Mouse (Mus musculus) forebrain, embryonic 10.5 days (tissue): Measurements from ENCODE around the gene Gas2l2. TPM values are rescaled to one million over a fixed set of nuclear protein-coding genes. Genes with fewer than 3 reads are reported as not detected.

Experiments
- DNase-seq: peaks from one replicate; pipeline ENCODE4 v3.0.0-alpha.2; 2017; ENCODE audit warnings: low spot score; ENCODE audit errors: extremely low spot score
- H3K27ac ChIP-seq: fragments of 300-500 bp; sonication (generic); 2 replicates; pipeline ENCODE4 v1.5.1; 2016; ENCODE audit warnings: mild to moderate bottlenecking
- H3K27me3 ChIP-seq: fragments of 300-500 bp; sonication (generic); 2 replicates; pipeline ENCODE4 v1.6.1; 2016; ENCODE audit warnings: mild to moderate bottlenecking; ENCODE audit not compliant: poor library complexity, severe bottlenecking
- H3K36me3 ChIP-seq: fragments of 300-500 bp; sonication (generic); replicated peaks from 2 replicates; pipeline ENCODE4 v1.6.1; 2016; ENCODE audit warnings: mild to moderate bottlenecking, moderate library complexity
- H3K4me1 ChIP-seq: fragments of 300-500 bp; sonication (generic); 2 replicates; pipeline ENCODE4 v1.6.1; 2016
- H3K4me3 ChIP-seq: fragments of 300-500 bp; sonication (generic); 2 replicates; pipeline ENCODE4 v1.5.1; 2016; ENCODE audit warnings: mild to moderate bottlenecking, moderate library complexity
- H3K9me3 ChIP-seq: fragments of 300-500 bp; sonication (generic); 2 replicates; pipeline ENCODE4 v1.6.1; 2016; ENCODE audit warnings: mild to moderate bottlenecking, moderate library complexity
- WGBS: fragments of 180-500 bp; shearing (Covaris S2); methylation state at CpG from one replicate; pipeline ENCODE4 v1.1.7; 2016; 5-methylcytosine and 5-hydroxymethylcytosine counted together
- polyA plus RNA-seq: library from polyadenylated mRNA; unstranded; fragments of >200 nt; fragmentation: Nextera tagmentation; extraction: Ambion mirVana; gene quantifications from 2 replicates; pipeline ENCODE4 v1.2.1, GENCODE M21; 2016

Gas2l2 gene
- polyA plus RNA-seq, 1 experiment from 2014 or later = not detected

- H3K4me1 ChIP-seq = peaks cover 34% of the 10 kb centered on the region
- no peak for DNase-seq
- no peak overlapping the region for H3K4me3 ChIP-seq
- peaks cover 12% of the 10 kb centered on the region for H3K27me3 ChIP-seq
- H3K9me3 ChIP-seq = no peaks in the 10 kb centered on the region
- peak overlapping the region; percentile 27; the same call in 1 of the 2 replicates for H3K27ac ChIP-seq
- H3K36me3 ChIP-seq = no peaks in the 10 kb centered on the region
- WGBS = 78% methylated on average over 3 of the region's 3 CpGs
Measured at GRCm38 (mm10) chr11:83455608-83456007, 26.4 kb upstream of the Gas2l2 start.

DNA sequence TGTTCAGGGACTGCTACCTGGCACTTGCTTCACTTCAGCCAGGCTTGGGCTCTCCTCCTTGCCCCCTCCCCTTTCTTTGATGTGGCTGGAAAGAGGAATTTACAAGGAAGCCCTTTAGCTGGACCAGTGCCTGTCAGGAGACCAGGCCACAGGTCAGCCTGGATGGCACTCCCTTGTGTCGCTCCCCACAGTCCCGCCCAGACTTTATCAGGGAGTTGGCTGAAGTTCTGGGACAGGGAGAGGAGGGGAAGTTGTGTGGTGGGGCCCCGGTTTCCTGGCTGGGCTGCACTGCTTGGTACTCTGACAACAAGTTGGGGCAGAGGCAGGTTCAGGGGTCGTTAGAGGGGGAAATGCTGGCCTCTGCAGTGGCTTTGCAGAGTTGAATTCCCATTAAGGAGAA, 25.3 kb upstream of the Gas2l2 start:
- H3K4me1 ChIP-seq = peaks cover 40% of the 10 kb centered on the region
- H3K36me3 ChIP-seq = no peaks in the 10 kb centered on the region
- no peak overlapping the region for H3K4me3 ChIP-seq
- DNase-seq = no peak
- H3K27me3 ChIP-seq = peaks cover 7% of the 10 kb centered on the region; the same call in 1 of the 2 replicates
- WGBS = 31% methylated on average over 4 of the region's 4 CpGs
- peak overlapping the region; percentile 48; the same call in 1 of the 2 replicates for H3K27ac ChIP-seq
- H3K9me3 ChIP-seq = no peaks in the 10 kb centered on the region

- DNase-seq = no peak
Measured at GRCm38 (mm10) chr11:83451281-83451680, 22.0 kb upstream of the Gas2l2 start.

GRCm38 (mm10) chr11:83450550-83450949, 21.3 kb upstream of the Gas2l2 start:
- Histone ChIP-seq H3K27ac (no peak overlapping the region), H3K4me1 (peaks cover 43% of the 10 kb centered on the region), H3K27me3 (peaks cover 35% of the 10 kb centered on the region), H3K4me3 (no peak overlapping the region), H3K36me3 (no peaks in the 10 kb centered on the region), H3K9me3 (no peaks in the 10 kb centered on the region)
- 42% methylated on average over 1 of the region's 1 CpGs for WGBS
- DNase-seq = no peak

More at GRCm38 (mm10) chr11:83451281-83451680, 22.0 kb upstream of the Gas2l2 start:
- WGBS = 89% methylated on average over 10 of the region's 10 CpGs
- Histone ChIP-seq H3K27ac (no peak overlapping the region), H3K4me3 (no peak overlapping the region), H3K36me3 (no peaks in the 10 kb centered on the region), H3K4me1 (peaks cover 43% of the 10 kb centered on the region), H3K9me3 (no peaks in the 10 kb centered on the region), H3K27me3 (peaks cover 28% of the 10 kb centered on the region)

DNA sequence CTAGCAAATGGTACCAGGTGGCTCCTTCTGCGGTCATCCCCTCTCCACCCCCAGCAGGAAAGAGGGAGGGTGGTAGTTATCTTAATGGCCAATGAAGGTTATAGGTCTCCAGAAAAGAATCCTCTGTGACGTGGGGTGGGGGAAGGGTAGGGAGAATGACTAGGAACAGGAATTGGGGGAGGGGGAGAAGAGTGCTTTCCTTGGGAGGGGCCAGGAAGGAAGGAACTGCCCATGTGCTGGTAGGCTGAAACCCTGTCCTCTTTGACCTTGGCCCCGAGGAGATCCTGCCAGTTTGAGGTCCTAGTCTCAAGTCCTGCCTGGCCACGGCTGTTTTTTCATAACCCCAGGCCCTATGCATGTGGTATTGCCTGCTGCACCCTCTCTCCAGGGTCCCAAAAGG, 20.0 kb upstream of the Gas2l2 start:
- 54% methylated on average over 4 of the region's 4 CpGs for WGBS
- H3K27me3 ChIP-seq = peaks cover 48% of the 10 kb centered on the region

GRCm38 (mm10) chr11:83448927-83449236, 19.6 kb upstream of the Gas2l2 start:
- 0 out of 2 replicates have a peak, but pooled peaks cover 4% of the 10 kb centered on the region for H3K9me3 ChIP-seq
- H3K27ac ChIP-seq = peak overlapping the region; percentile 65
- H3K27me3 ChIP-seq = peaks cover 52% of the 10 kb centered on the region
- peaks cover 41% of the 10 kb centered on the region for H3K4me1 ChIP-seq
- DNase-seq = no peak
- no peaks in the 10 kb centered on the region for H3K36me3 ChIP-seq
- H3K4me3 ChIP-seq = no peak overlapping the region

More for the DNA sequence above, 20.0 kb upstream of the Gas2l2 start:
- Histone ChIP-seq H3K9me3 (0 out of 2 replicates have a peak, but pooled peaks cover 4% of the 10 kb centered on the region), H3K4me1 (peaks cover 38% of the 10 kb centered on the region), H3K36me3 (no peaks in the 10 kb centered on the region), H3K27ac (peak overlapping the region; percentile 65; the same call in 1 of the 2 replicates), H3K4me3 (no peak overlapping the region)
- DNase-seq = no peak

DNA sequence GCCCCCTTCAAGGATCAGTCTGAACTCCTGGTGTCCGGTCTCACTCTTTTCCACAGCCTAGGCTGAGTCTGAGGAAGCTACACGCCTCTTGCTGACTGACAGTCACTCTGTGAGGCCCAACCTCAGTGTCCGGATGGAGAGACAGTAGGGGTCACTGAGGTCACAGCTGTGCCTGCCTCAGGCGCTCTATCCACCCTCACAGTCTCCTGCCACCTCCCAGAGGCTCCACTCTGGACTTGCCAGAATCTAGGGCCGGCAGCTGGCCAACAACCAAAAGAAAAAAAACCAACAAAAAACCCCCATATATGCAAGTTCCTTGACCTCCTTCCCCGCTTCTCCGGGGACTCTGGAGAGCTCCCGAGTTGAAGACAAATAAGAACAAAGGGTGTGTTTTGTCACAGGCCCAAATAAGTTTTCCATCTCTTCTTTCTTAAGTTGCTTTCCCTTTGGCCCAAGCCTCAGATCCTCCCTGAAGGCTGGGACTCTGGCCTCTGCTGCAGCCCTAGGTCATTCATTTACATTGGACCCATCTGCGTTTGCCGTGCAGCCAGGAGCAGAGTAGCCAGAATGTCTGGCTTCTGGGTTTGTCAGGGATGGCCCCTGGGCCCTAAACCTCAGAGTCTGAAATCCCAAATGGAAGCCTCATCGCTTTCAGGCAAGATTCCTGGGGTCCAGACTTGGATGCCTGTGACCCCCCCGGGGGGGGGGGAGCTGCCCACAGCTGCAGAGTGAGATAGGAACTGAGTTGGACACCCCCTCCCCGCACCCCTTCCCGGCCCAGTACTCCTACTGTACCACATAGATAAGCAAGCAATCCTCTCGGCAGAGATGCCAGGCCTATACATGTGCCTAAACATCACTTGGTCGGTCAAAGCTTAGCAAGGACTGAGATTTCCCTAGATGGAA, 19.0 kb upstream of the Gas2l2 start:
- peaks cover 47% of the 10 kb centered on the region for H3K4me1 ChIP-seq
- 0 out of 2 replicates have a peak, but pooled peaks cover 4% of the 10 kb centered on the region for H3K9me3 ChIP-seq
- peaks cover 58% of the 10 kb centered on the region for H3K27me3 ChIP-seq
- WGBS = 50% methylated on average over 16 of the region's 16 CpGs
- peak overlapping the region; percentile 65 for H3K27ac ChIP-seq
- H3K4me3 ChIP-seq = no peak overlapping the region
- no peaks in the 10 kb centered on the region for H3K36me3 ChIP-seq
- no peak for DNase-seq

GRCm38 (mm10) chr11:83447612-83448011, 18.4 kb upstream of the Gas2l2 start:
- Histone ChIP-seq H3K27ac (0 out of 2 replicates have a peak overlapping the region, but pooled peaks have one; percentile 65), H3K4me3 (no peak overlapping the region), H3K9me3 (0 out of 2 replicates have a peak, but pooled peaks cover 4% of the 10 kb centered on the region), H3K36me3 (no peaks in the 10 kb centered on the region), H3K4me1 (peaks cover 53% of the 10 kb centered on the region), H3K27me3 (peaks cover 65% of the 10 kb centered on the region)
- 74% methylated on average over 10 of the region's 10 CpGs for WGBS
- no peak for DNase-seq

GRCm38 (mm10) chr11:83445001-83445400, 15.7 kb upstream of the Gas2l2 start:
- Histone ChIP-seq H3K36me3 (no peaks in the 10 kb centered on the region), H3K4me1 (peaks cover 70% of the 10 kb centered on the region), H3K9me3 (0 out of 2 replicates have a peak, but pooled peaks cover 4% of the 10 kb centered on the region), H3K4me3 (peak overlapping the region; percentile 35), H3K27me3 (peaks cover 79% of the 10 kb centered on the region), H3K27ac (no peak overlapping the region)
- WGBS = 27% methylated on average over 19 of the region's 19 CpGs
- DNase-seq = no peak

- no peak overlapping the region for H3K27ac ChIP-seq
- WGBS = 9% methylated on average over 7 of the region's 7 CpGs
- no peak overlapping the region for H3K4me3 ChIP-seq
- no peaks in the 10 kb centered on the region for H3K36me3 ChIP-seq
- no peak for DNase-seq
- 0 out of 2 replicates have a peak, but pooled peaks cover 4% of the 10 kb centered on the region for H3K9me3 ChIP-seq
- peaks cover 61% of the 10 kb centered on the region for H3K4me1 ChIP-seq
- H3K27me3 ChIP-seq = peaks cover 85% of the 10 kb centered on the region
Measured at GRCm38 (mm10) chr11:83443824-83444223, 14.6 kb upstream of the Gas2l2 start.

- no peak overlapping the region for H3K27ac ChIP-seq
- H3K9me3 ChIP-seq = 0 out of 2 replicates have a peak, but pooled peaks cover 4% of the 10 kb centered on the region
- peak overlapping the region; percentile 38 for H3K4me3 ChIP-seq
- peaks cover 50% of the 10 kb centered on the region for H3K4me1 ChIP-seq
- no peaks in the 10 kb centered on the region for H3K36me3 ChIP-seq
- DNase-seq = peak; percentile 73
- peaks cover 87% of the 10 kb centered on the region for H3K27me3 ChIP-seq
- 12% methylated on average over 29 of the region's 29 CpGs for WGBS
Measured at GRCm38 (mm10) chr11:83442596-83443267, 13.5 kb upstream of the Gas2l2 start.

DNA sequence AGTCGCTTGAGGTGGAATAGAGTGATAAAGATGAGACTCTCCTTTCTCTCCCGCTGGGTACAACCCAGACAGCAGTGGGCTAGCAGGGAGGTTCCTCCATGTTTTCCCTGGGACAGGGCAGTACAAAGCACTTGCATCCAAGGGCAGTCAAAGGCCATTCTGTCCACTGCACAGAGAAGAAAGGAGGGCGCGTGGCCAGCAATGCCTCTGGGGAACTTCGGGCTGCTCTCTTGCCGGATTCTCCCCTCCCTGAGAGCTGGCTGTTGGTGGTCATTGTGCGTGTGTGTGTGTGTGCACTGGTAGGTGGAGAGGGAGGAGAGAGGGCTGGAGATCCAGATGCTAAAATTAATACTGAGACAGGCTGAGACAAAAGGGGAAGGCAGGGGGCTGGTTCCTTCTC, 12.0 kb upstream of the Gas2l2 start:
- Histone ChIP-seq H3K27me3 (peaks cover 72% of the 10 kb centered on the region), H3K4me1 (peaks cover 45% of the 10 kb centered on the region), H3K27ac (no peak overlapping the region), H3K9me3 (0 out of 2 replicates have a peak, but pooled peaks cover 4% of the 10 kb centered on the region), H3K36me3 (no peaks in the 10 kb centered on the region), H3K4me3 (no peak overlapping the region)
- no peak for DNase-seq
- WGBS = 43% methylated on average over 7 of the region's 7 CpGs
